Mouse (Mus musculus): ENCODE measurements around the gene Npff. TPM values are rescaled to one million over a fixed set of nuclear protein-coding genes. Genes with fewer than 3 reads are reported as not detected.

Npff gene
- 1.4 and 6.1 TPM in 2 replicates for total RNA-seq (2017)

- ATAC-seq (ENCODE audit: extremely low read depth, insufficient number of reproducible peaks, low FRiP score, poor library complexity, severe bottlenecking), result peak; percentile 78
Observed at GRCm38 (mm10) chr15:102524892-102525485, at the start of gene Npff. TSS of gene Npff (minus strand) at chr15:102524942.

GRCm38 (mm10) chr15:102572081-102572480, 47.3 kb upstream of the Npff start:
- no peak for ATAC-seq (ENCODE audit: extremely low read depth, insufficient number of reproducible peaks, low FRiP score, poor library complexity, severe bottlenecking)

GRCm38 (mm10) chr15:102567849-102568248, 43.1 kb upstream of the Npff start:
- no peak for ATAC-seq (ENCODE audit: extremely low read depth, insufficient number of reproducible peaks, low FRiP score, poor library complexity, severe bottlenecking)

GRCm38 (mm10) chr15:102563681-102564080, 38.9 kb upstream of the Npff start:
- no peak for ATAC-seq (ENCODE audit: extremely low read depth, insufficient number of reproducible peaks, low FRiP score, poor library complexity, severe bottlenecking)

- ATAC-seq (ENCODE audit: extremely low read depth, insufficient number of reproducible peaks, low FRiP score, poor library complexity, severe bottlenecking), result no peak
Observed at GRCm38 (mm10) chr15:102563061-102563460, 38.3 kb upstream of the Npff start.

GRCm38 (mm10) chr15:102562491-102562890, 37.7 kb upstream of the Npff start:
- ATAC-seq (ENCODE audit: extremely low read depth, insufficient number of reproducible peaks, low FRiP score, poor library complexity, severe bottlenecking), result no peak

GRCm38 (mm10) chr15:102557580-102557979, 32.8 kb upstream of the Npff start:
- ATAC-seq (ENCODE audit: extremely low read depth, insufficient number of reproducible peaks, low FRiP score, poor library complexity, severe bottlenecking), result no peak

- no peak for ATAC-seq (ENCODE audit: extremely low read depth, insufficient number of reproducible peaks, low FRiP score, poor library complexity, severe bottlenecking)
Observed at GRCm38 (mm10) chr15:102555581-102555980, 30.8 kb upstream of the Npff start.

GRCm38 (mm10) chr15:102552599-102552998, 27.9 kb upstream of the Npff start:
- no peak for ATAC-seq (ENCODE audit: extremely low read depth, insufficient number of reproducible peaks, low FRiP score, poor library complexity, severe bottlenecking)

GRCm38 (mm10) chr15:102547478-102547877, 22.7 kb upstream of the Npff start:
- ATAC-seq (ENCODE audit: extremely low read depth, insufficient number of reproducible peaks, low FRiP score, poor library complexity, severe bottlenecking), result no peak

GRCm38 (mm10) chr15:102546677-102547427, 22.1 kb upstream of the Npff start:
- ATAC-seq (ENCODE audit: extremely low read depth, insufficient number of reproducible peaks, low FRiP score, poor library complexity, severe bottlenecking), result no peak

GRCm38 (mm10) chr15:102546246-102546645, 21.5 kb upstream of the Npff start:
- ATAC-seq (ENCODE audit: extremely low read depth, insufficient number of reproducible peaks, low FRiP score, poor library complexity, severe bottlenecking), result no peak

GRCm38 (mm10) chr15:102544801-102545200, 20.1 kb upstream of the Npff start:
- no peak for ATAC-seq (ENCODE audit: extremely low read depth, insufficient number of reproducible peaks, low FRiP score, poor library complexity, severe bottlenecking)

- ATAC-seq (ENCODE audit: extremely low read depth, insufficient number of reproducible peaks, low FRiP score, poor library complexity, severe bottlenecking), result no peak
Observed at GRCm38 (mm10) chr15:102533926-102534325, 9.2 kb upstream of the Npff start.

- no peak for ATAC-seq (ENCODE audit: extremely low read depth, insufficient number of reproducible peaks, low FRiP score, poor library complexity, severe bottlenecking)
Observed at GRCm38 (mm10) chr15:102532106-102532900, 7.6 kb upstream of the Npff start.

GRCm38 (mm10) chr15:102531586-102531985, 6.8 kb upstream of the Npff start:
- ATAC-seq (ENCODE audit: extremely low read depth, insufficient number of reproducible peaks, low FRiP score, poor library complexity, severe bottlenecking), result no peak

- ATAC-seq (ENCODE audit: extremely low read depth, insufficient number of reproducible peaks, low FRiP score, poor library complexity, severe bottlenecking), result no peak
Observed at GRCm38 (mm10) chr15:102530566-102530965, 5.8 kb upstream of the Npff start.

GRCm38 (mm10) chr15:102528396-102528795, 3.7 kb upstream of the Npff start:
- no peak for ATAC-seq (ENCODE audit: extremely low read depth, insufficient number of reproducible peaks, low FRiP score, poor library complexity, severe bottlenecking)

GRCm38 (mm10) chr15:102527936-102528335, 3.2 kb upstream of the Npff start:
- no peak for ATAC-seq (ENCODE audit: extremely low read depth, insufficient number of reproducible peaks, low FRiP score, poor library complexity, severe bottlenecking)

Measured in neutrophil, adult 5-6 weeks (primary cell).